Mouse (Mus musculus) activated CD4-positive, CD25-positive, alpha-beta regulatory T cell, adult 4 months (primary cell): Measurements from ENCODE around the gene Mtss1l. TPM values are rescaled to one million over a fixed set of nuclear protein-coding genes. Genes with fewer than 3 reads are reported as not detected.

Experiments used
- ATAC-seq: one replicate; pipeline ENCODE4 v1.8.0; 2017
- polyA plus RNA-seq, 2 experiments: library from polyadenylated mRNA; unstranded; fragments of 100-300 nt; shearing (Covaris generic); gene quantifications; one replicate each; pipeline ENCODE4 v1.2.1; 2017

Gene Mtss1l
- under 1 TPM in 1 of 2 experiments, not detected in 1; 0.21 TPM for polyA plus RNA-seq

- ATAC-seq = no peak
These were observed at the start of gene Mtss1l for GRCm38 (mm10) chr8:110720685-110721598. TSS of gene Mtss1l (plus strand) at chr8:110721476.

- no peak for ATAC-seq
These were observed 49.1 kb upstream of the Mtss1l start for GRCm38 (mm10) chr8:110672133-110672532.

GRCm38 (mm10) chr8:110673168-110673567 is 48.1 kb upstream of the Mtss1l start:
- ATAC-seq = no peak

- no peak for ATAC-seq
These were observed 46.7 kb upstream of the Mtss1l start for GRCm38 (mm10) chr8:110674589-110674988.

GRCm38 (mm10) chr8:110676702-110677101 is 44.6 kb upstream of the Mtss1l start:
- no peak for ATAC-seq

GRCm38 (mm10) chr8:110677174-110677660 is 44.1 kb upstream of the Mtss1l start:
- ATAC-seq = no peak

GRCm38 (mm10) chr8:110678989-110679388 is 42.3 kb upstream of the Mtss1l start:
- no peak for ATAC-seq

- no peak for ATAC-seq
These were observed 33.5 kb upstream of the Mtss1l start for GRCm38 (mm10) chr8:110687726-110688125.

- ATAC-seq = no peak
These were observed 31.3 kb upstream of the Mtss1l start for GRCm38 (mm10) chr8:110689961-110690360.

GRCm38 (mm10) chr8:110694226-110694625 is 27.1 kb upstream of the Mtss1l start:
- no peak for ATAC-seq

- ATAC-seq = no peak
These were observed 26.4 kb upstream of the Mtss1l start for GRCm38 (mm10) chr8:110694826-110695225.

- no peak for ATAC-seq
These were observed 25.8 kb upstream of the Mtss1l start for GRCm38 (mm10) chr8:110695431-110695830.

- no peak for ATAC-seq
These were observed 25.2 kb upstream of the Mtss1l start for GRCm38 (mm10) chr8:110696051-110696450.

- ATAC-seq = no peak
These were observed 23.7 kb upstream of the Mtss1l start for GRCm38 (mm10) chr8:110697571-110697970.

- ATAC-seq = no peak
These were observed 23.2 kb upstream of the Mtss1l start for GRCm38 (mm10) chr8:110698098-110698497.

GRCm38 (mm10) chr8:110699501-110699900 is 21.8 kb upstream of the Mtss1l start:
- ATAC-seq = no peak

- ATAC-seq = no peak
These were observed 20.7 kb upstream of the Mtss1l start for GRCm38 (mm10) chr8:110700561-110700960.

- ATAC-seq = no peak
These were observed 18.4 kb upstream of the Mtss1l start for GRCm38 (mm10) chr8:110702636-110703459.

GRCm38 (mm10) chr8:110703460-110704061 is 17.7 kb upstream of the Mtss1l start:
- peak; percentile 84 for ATAC-seq

GRCm38 (mm10) chr8:110704103-110704502 is 17.2 kb upstream of the Mtss1l start:
- no peak for ATAC-seq

GRCm38 (mm10) chr8:110705391-110706287 is 15.6 kb upstream of the Mtss1l start:
- ATAC-seq = no peak
